Mouse (Mus musculus) liver, postnatal 0 days (tissue): ENCODE measurements at regions not wholly inside any gene's neighbourhood (a gene's known extent, or its start where the extent isn't known, plus 50 kb on each side); places are given as distances from the start of the nearest gene placed in this dataset.

Experiments
- ATAC-seq: fragments of 200-750 bp; cut with Nextera tagmentation; 2 replicates; pipeline ENCODE4 v1.8.0; 2017; ENCODE audit warnings: mild to moderate bottlenecking, moderate library complexity
- DNase-seq: peaks from one replicate; pipeline ENCODE4 v3.0.0-alpha.2; 2016
- H3K27ac ChIP-seq: fragments of 300-500 bp; sonication (generic); 2 replicates; pipeline ENCODE4 v1.5.1; 2014; ENCODE audit warnings: antibody characterized with exemption, moderate library complexity, mild to moderate bottlenecking, low read depth
- H3K27me3 ChIP-seq: fragments of 300-500 bp; sonication (generic); 2 replicates; pipeline ENCODE4 v1.6.1; 2014; ENCODE audit warnings: low read length, control low read depth, mixed read lengths; ENCODE audit not compliant: insufficient read depth
- H3K36me3 ChIP-seq: fragments of 300-500 bp; sonication (generic); replicated peaks from 2 replicates; pipeline ENCODE4 v1.6.1; 2014; ENCODE audit warnings: mild to moderate bottlenecking, control low read depth, low read length, moderate library complexity, mixed read lengths; ENCODE audit not compliant: insufficient read depth
- H3K4me1 ChIP-seq: fragments of 300-500 bp; sonication (generic); 2 replicates; pipeline ENCODE4 v1.6.1; 2014; ENCODE audit warnings: antibody characterized with exemption, mild to moderate bottlenecking, control low read depth; ENCODE audit not compliant: insufficient read depth
- H3K4me2 ChIP-seq: fragments of 300-500 bp; sonication (generic); 2 replicates; pipeline ENCODE4 v1.6.1; 2014; ENCODE audit warnings: low read depth, mild to moderate bottlenecking, low read length, moderate library complexity, mixed read lengths
- H3K4me3 ChIP-seq: fragments of 300-500 bp; sonication (generic); 2 replicates; pipeline ENCODE4 v1.5.1; 2014; ENCODE audit warnings: low read depth, low read length
- H3K9ac ChIP-seq: fragments of 300-500 bp; sonication (generic); replicated peaks from 2 replicates; pipeline ENCODE4 v1.6.1; 2014; ENCODE audit warnings: mild to moderate bottlenecking, moderate library complexity
- H3K9me3 ChIP-seq: fragments of 300-500 bp; sonication (generic); 2 replicates; pipeline ENCODE4 v1.6.1; 2016; ENCODE audit warnings: mild to moderate bottlenecking, control low read depth, low read length, mixed read lengths
- CTCF ChIP-seq: sonication (generic); IDR thresholded peaks from 2 replicates; pipeline ENCODE4 v1.5.1; 2016; ENCODE audit warnings: antibody characterized with exemption, low read depth
- EP300 ChIP-seq: IDR thresholded peaks from 2 replicates; pipeline ENCODE4 v1.6.1; 2016; ENCODE audit warnings: antibody characterized with exemption, low read depth, mild to moderate bottlenecking
- WGBS: fragments of 180-500 bp; shearing (Covaris S2); extraction: QIAGEN DNeasy Blood & Tissue Kit; methylation state at CpG from one replicate; pipeline ENCODE4 v1.1.7; 2014; ENCODE audit not compliant: insufficient replicate concordance; 5-methylcytosine and 5-hydroxymethylcytosine counted together

DNA sequence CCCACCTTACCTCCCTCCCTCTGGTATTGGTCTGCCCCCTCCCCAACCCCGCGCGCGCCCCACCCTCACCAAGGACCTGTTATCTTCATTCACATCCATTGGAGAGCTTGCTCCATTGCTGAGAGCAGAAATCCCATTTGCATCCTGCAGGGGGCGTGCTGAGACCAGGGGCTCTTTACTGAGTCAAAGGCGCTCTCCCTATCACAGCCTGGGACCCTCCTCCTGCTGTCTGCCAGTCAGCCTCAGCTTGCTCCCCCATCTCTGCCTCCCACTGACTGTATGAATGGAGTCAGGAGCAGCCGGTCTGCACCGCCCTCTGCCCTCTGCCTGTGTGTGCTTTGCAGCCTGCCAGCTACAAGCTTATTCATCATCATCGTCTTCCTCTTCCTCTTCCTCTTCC lies 221.5 kb upstream of the Mocs1 start:
- H3K4me2 ChIP-seq = no peak overlapping the region
- no peak for TF ChIP-seq EP300
- peak; percentile 35; the same call in 1 of the 2 replicates for TF ChIP-seq CTCF
- ATAC-seq = no peak
- no peak overlapping the region for H3K27ac ChIP-seq
- no peaks in the 10 kb centered on the region for H3K36me3 ChIP-seq
- no peaks in the 10 kb centered on the region for H3K9me3 ChIP-seq
- H3K4me3 ChIP-seq = no peak overlapping the region
- 50% methylated on average over 9 of the region's 9 CpGs for WGBS
- no peaks in the 10 kb centered on the region for H3K27me3 ChIP-seq
- no peak for DNase-seq
- no peaks in the 10 kb centered on the region for H3K4me1 ChIP-seq
- H3K9ac ChIP-seq = no peak overlapping the region

DNA sequence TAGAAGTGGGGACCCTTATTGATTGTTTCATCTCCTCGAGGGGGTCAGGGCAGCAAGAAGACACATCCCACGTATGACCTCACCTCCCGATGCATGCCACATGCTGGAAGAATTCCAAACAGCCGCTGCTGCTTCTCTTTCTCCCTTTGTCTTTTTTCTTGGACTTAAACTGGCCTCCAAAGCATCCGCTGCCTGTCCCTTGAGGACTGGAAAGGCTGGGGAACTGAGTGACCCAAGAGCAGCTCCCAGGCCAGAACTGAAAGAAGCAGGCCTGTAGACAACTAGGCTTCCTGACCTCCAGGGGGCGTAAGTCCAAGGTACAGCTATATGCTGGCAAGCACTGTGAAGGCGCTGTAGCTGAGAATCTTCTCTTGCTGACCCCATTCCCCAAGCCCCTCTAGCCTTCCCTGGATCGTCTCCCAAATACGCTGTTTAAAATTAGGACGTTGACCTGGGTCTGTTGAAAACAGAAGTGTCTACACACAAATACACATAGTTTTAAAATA lies 219.8 kb upstream of the Mocs1 start:
- no peak for DNase-seq
- Histone ChIP-seq H3K4me3 (no peak overlapping the region), H3K27ac (no peak overlapping the region), H3K36me3 (no peaks in the 10 kb centered on the region), H3K27me3 (no peaks in the 10 kb centered on the region), H3K9ac (no peak overlapping the region), H3K4me2 (no peak overlapping the region), H3K9me3 (no peaks in the 10 kb centered on the region), H3K4me1 (no peaks in the 10 kb centered on the region)
- no peak for ATAC-seq
- TF ChIP-seq CTCF = peak; percentile 34; the same call in 1 of the 2 replicates
- no peak for TF ChIP-seq EP300
- 72% methylated on average over 10 of the region's 10 CpGs for WGBS

DNA sequence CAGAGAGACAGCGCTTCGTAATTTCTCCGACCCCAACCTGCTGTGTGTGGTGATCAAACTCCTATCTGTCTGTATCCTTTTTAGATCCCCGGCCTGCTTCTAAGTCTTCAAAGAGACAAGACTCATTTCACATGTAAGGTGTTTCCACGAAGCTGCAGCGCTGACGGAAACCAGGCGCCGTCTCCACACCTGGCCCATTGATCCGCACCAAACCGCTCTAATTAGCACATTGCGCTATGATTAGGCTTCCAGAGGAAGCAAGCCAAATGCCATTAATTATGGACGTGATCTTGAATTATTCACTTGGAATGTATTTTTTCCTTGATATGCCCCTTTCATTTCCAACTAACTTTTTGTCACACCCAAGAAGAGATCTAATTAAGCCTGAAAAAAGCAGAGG lies 215.2 kb upstream of the Mocs1 start:
- ATAC-seq = no peak
- WGBS = 86% methylated on average over 13 of the region's 13 CpGs
- no peak for DNase-seq
- H3K9me3 ChIP-seq = no peaks in the 10 kb centered on the region
- TF ChIP-seq EP300 (no peak), CTCF (no peak)
- H3K36me3 ChIP-seq = no peaks in the 10 kb centered on the region
- no peaks in the 10 kb centered on the region for H3K27me3 ChIP-seq
- no peak overlapping the region for H3K4me3 ChIP-seq
- H3K4me1 ChIP-seq = no peaks in the 10 kb centered on the region
- H3K27ac ChIP-seq = no peak overlapping the region
- H3K4me2 ChIP-seq = no peak overlapping the region
- H3K9ac ChIP-seq = no peak overlapping the region

- ATAC-seq (no peak), DNase-seq (no peak)
- Histone ChIP-seq H3K9ac (no peak overlapping the region), H3K9me3 (no peaks in the 10 kb centered on the region), H3K4me2 (no peak overlapping the region), H3K27ac (no peak overlapping the region), H3K27me3 (no peaks in the 10 kb centered on the region), H3K36me3 (no peaks in the 10 kb centered on the region), H3K4me1 (no peaks in the 10 kb centered on the region), H3K4me3 (no peak overlapping the region)
- TF ChIP-seq EP300 (no peak), CTCF (no peak)
- WGBS = 52% methylated on average over 8 of the region's 8 CpGs
These were observed 212.9 kb upstream of the Mocs1 start for GRCm38 (mm10) chr17:49215281-49215680.

DNA sequence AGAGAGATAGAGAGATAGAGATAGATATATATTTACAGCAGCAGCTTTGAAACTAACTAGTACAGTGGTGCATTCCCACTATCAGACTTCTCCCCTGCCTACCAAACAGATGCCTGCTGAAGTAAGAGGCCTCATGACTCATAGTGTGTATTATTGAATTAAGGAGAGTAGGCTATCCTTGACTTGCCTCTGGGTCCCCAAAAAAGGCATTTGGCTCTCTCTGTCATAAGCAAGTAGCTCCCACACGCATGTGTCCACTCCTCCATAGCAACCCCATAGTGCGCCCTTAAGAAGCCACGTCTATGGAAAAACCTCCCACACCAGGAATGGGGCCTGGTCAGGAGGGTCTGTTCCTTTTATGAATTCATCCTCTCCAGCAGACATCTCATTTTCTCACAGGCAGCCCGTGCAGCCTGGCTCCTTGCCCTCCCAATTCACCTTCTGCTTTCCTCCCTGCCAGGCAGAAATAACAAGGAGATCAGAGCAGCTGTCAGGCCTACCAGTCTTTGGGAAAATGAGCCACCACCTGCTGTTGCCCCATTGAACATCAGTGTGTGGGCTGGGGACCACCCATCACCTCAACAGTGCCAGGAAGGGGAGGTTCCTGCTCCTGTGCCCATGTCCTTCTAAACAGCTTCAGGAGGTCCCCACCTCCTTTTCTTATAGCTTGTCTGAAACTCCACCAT lies 208.5 kb upstream of the Mocs1 start:
- H3K9me3 ChIP-seq = no peaks in the 10 kb centered on the region
- H3K27ac ChIP-seq = no peak overlapping the region
- H3K4me3 ChIP-seq = no peak overlapping the region
- no peaks in the 10 kb centered on the region for H3K4me1 ChIP-seq
- no peak overlapping the region for H3K9ac ChIP-seq
- DNase-seq (no peak), ATAC-seq (no peak)
- WGBS = 76% methylated on average over 4 of the region's 4 CpGs
- H3K36me3 ChIP-seq = no peaks in the 10 kb centered on the region
- H3K4me2 ChIP-seq = no peak overlapping the region
- H3K27me3 ChIP-seq = no peaks in the 10 kb centered on the region
- TF ChIP-seq CTCF = no peak
- no peak for TF ChIP-seq EP300

- DNase-seq (no peak), ATAC-seq (no peak)
- no peak for TF ChIP-seq CTCF
- H3K9me3 ChIP-seq = no peaks in the 10 kb centered on the region
- H3K9ac ChIP-seq = no peak overlapping the region
- H3K4me3 ChIP-seq = no peak overlapping the region
- 68% methylated on average over 7 of the region's 7 CpGs for WGBS
- no peaks in the 10 kb centered on the region for H3K36me3 ChIP-seq
- no peak overlapping the region for H3K4me2 ChIP-seq
- no peaks in the 10 kb centered on the region for H3K27me3 ChIP-seq
- H3K4me1 ChIP-seq = no peaks in the 10 kb centered on the region
- H3K27ac ChIP-seq = no peak overlapping the region
These were observed 204.9 kb upstream of the Mocs1 start for GRCm38 (mm10) chr17:49223212-49223611.

DNA sequence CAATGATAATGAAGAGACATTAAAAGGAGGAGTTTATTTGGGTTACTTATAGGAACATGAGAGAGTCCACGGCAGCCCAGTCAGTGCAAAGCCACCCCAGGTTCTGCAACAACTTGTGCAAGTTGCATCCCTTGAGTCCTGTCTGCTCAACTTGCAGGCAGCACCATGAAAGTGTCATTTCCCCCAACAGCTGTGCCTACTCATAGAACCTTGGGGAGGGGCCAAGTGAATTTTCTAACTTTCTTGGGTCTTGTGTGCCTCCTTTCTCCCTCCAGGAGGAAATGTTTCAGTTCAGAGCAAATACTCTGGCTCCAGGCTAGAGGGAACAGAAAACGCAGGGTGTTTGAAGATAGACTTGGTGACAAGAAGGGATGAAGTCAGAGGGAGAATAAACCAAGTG lies 204.5 kb upstream of the Mocs1 start:
- H3K4me1 ChIP-seq = no peaks in the 10 kb centered on the region
- 81% methylated on average over 2 of the region's 2 CpGs for whole genome bisulfite sequencing
- H3K36me3 ChIP-seq = no peaks in the 10 kb centered on the region
- no peak overlapping the region for H3K9ac ChIP-seq
- TF ChIP-seq CTCF (no peak), EP300 (no peak)
- no peaks in the 10 kb centered on the region for H3K9me3 ChIP-seq
- H3K27ac ChIP-seq = no peak overlapping the region
- H3K4me2 ChIP-seq = no peak overlapping the region
- DNase-seq (no peak), ATAC-seq (no peak)
- H3K4me3 ChIP-seq = no peak overlapping the region
- H3K27me3 ChIP-seq = no peaks in the 10 kb centered on the region
